Mouse (Mus musculus) CH12.LX (cell line): Measurements from ENCODE around the gene Emc9. TPM values are rescaled to one million over a fixed set of nuclear protein-coding genes. Genes with fewer than 3 reads are reported as not detected.

ENCODE experiments used
- DNase-seq: peaks from one replicate; pipeline ENCODE4 v3.0.0-alpha.2; 2013; ENCODE audit errors: extremely low read depth
- H3K27ac ChIP-seq: 2 replicates; pipeline ENCODE4 v1.5.1; 2012; ENCODE audit warnings: low read depth, mild to moderate bottlenecking, control low read depth, moderate library complexity; ENCODE audit not compliant: insufficient read depth
- H3K27me3 ChIP-seq: replicated peaks from 2 replicates; pipeline ENCODE3; 2012; ENCODE audit warnings: inconsistent platforms
- H3K36me3 ChIP-seq, 2 experiments: replicated peaks in 1 of 2; 2 replicates each; pipeline versions ENCODE3 to v1.6.1; 2012; ENCODE audit warnings: inconsistent platforms in 1 of 2, low read length in 1 of 2, mild to moderate bottlenecking in 1 of 2, mixed read lengths in 1 of 2, moderate library complexity in 1 of 2; ENCODE audit not compliant: control insufficient read depth in 1 of 2, insufficient read depth in 1 of 2
- H3K4me1 ChIP-seq, 2 experiments: 2 replicates each; pipeline ENCODE4 v1.6.1; 2012; ENCODE audit warnings: inconsistent platforms in 1 of 2, moderate library complexity in 1 of 2; ENCODE audit not compliant: insufficient read depth in 2 of 2, control insufficient read depth in 1 of 2
- H3K4me2 ChIP-seq: 2 replicates; pipeline ENCODE4 v1.6.1; 2012; ENCODE audit warnings: low read depth, mild to moderate bottlenecking, control low read depth; ENCODE audit not compliant: poor library complexity, insufficient read depth, severe bottlenecking
- H3K4me3 ChIP-seq, 3 experiments: fragments of 150-350 bp in 1 of 3; sonication (generic) in 1 of 3; replicated peaks in 1 of 3; 2 replicates each; pipeline versions ENCODE3 to v1.5.1; 2011 to 2012; ENCODE audit warnings: low read depth in 2 of 3, low read length in 2 of 3, mild to moderate bottlenecking in 2 of 3, moderate library complexity in 2 of 3, control low read depth in 1 of 3, improper control_type of control experiment in 1 of 3, inconsistent platforms in 1 of 3, mixed read lengths in 1 of 3; ENCODE audit not compliant: poor library complexity in 1 of 3
- H3K79me2 ChIP-seq: replicated peaks from 2 replicates; pipeline ENCODE4 v1.6.1; 2012; ENCODE audit warnings: mild to moderate bottlenecking, moderate library complexity; ENCODE audit not compliant: control insufficient read depth, poor library complexity, insufficient read depth, severe bottlenecking; ENCODE audit errors: extremely low read depth
- H3K9ac ChIP-seq: 2 replicates; pipeline ENCODE4 v1.6.1; 2012; ENCODE audit warnings: low read depth, mild to moderate bottlenecking, control low read depth, moderate library complexity; ENCODE audit not compliant: insufficient read depth
- H3K9me3 ChIP-seq: replicated peaks from 2 replicates; pipeline ENCODE3; 2012; ENCODE audit warnings: low read length, inconsistent platforms, mixed read lengths
- CTCF ChIP-seq, 2 experiments: IDR thresholded peaks in 1 of 2; conservative IDR thresholded peaks in 1 of 2; 2 replicates each; pipeline ENCODE4 v1.5.1; 2011 to 2012; ENCODE audit warnings: low read depth in 2 of 2, low read length in 2 of 2, improper control_type of control experiment in 1 of 2, inconsistent platforms in 1 of 2, mild to moderate bottlenecking in 1 of 2, moderate library complexity in 1 of 2
- E2F4 ChIP-seq: IDR thresholded peaks from 2 replicates; pipeline ENCODE4 v1.6.1; 2011; ENCODE audit warnings: low read depth, low read length, improper control_type of control experiment; ENCODE audit not compliant: insufficient replicate concordance
- EP300 ChIP-seq: IDR thresholded peaks from 2 replicates; pipeline ENCODE4 v1.6.1; 2011; ENCODE audit warnings: low read length, improper control_type of control experiment
- HCFC1 ChIP-seq: IDR thresholded peaks from 2 replicates; pipeline ENCODE4 v1.6.1; 2012; ENCODE audit warnings: low read depth, mild to moderate bottlenecking, inconsistent platforms, low read length, improper control_type of control experiment
- MAFK ChIP-seq: IDR thresholded peaks from 2 replicates; pipeline ENCODE4 v1.6.1; 2011; ENCODE audit warnings: low read length, improper control_type of control experiment; ENCODE audit not compliant: insufficient replicate concordance
- MYC ChIP-seq: IDR thresholded peaks from 2 replicates; pipeline ENCODE4 v1.6.1; 2011; ENCODE audit warnings: low read depth, mild to moderate bottlenecking, improper control_type of control experiment, low read length
- NRF1 ChIP-seq: IDR thresholded peaks from 2 replicates; pipeline ENCODE4 v1.6.1; 2014; ENCODE audit warnings: low read depth, mild to moderate bottlenecking, inconsistent platforms, low read length, improper control_type of control experiment, moderate library complexity
- POLR2AphosphoS2 ChIP-seq: IDR thresholded peaks from 2 replicates; pipeline ENCODE4 v1.6.1; 2011; ENCODE audit warnings: low read depth, low read length, improper control_type of control experiment
- RCOR1 ChIP-seq: conservative IDR thresholded peaks from 2 replicates; pipeline ENCODE4 v1.6.1; 2012; ENCODE audit warnings: low read depth, mild to moderate bottlenecking, inconsistent platforms, low read length, improper control_type of control experiment
- TBP ChIP-seq: conservative IDR thresholded peaks from 2 replicates; pipeline ENCODE4 v1.6.1; 2011; ENCODE audit warnings: low read depth, low read length, improper control_type of control experiment
- USF1 ChIP-seq: IDR thresholded peaks from 2 replicates; pipeline ENCODE4 v1.6.1; 2014; ENCODE audit warnings: low read depth, mild to moderate bottlenecking, inconsistent platforms, low read length, improper control_type of control experiment
- ZMIZ1 ChIP-seq: IDR thresholded peaks from 2 replicates; pipeline ENCODE4 v1.6.1; 2012; ENCODE audit warnings: low read depth, mild to moderate bottlenecking, inconsistent platforms, low read length, improper control_type of control experiment
- ZNF384 ChIP-seq: IDR thresholded peaks from 2 replicates; pipeline ENCODE4 v1.6.1; 2012; ENCODE audit warnings: low read depth, low read length, improper control_type of control experiment, inconsistent platforms
- dilution Hi-C: fragments of 300-500 bp; cut with MboI; formaldehyde crosslinking; loops from 2 replicates; pipeline ENCODE4 v1.14.3; 2020; ENCODE audit warnings: low sequenced_read_pairs; ENCODE audit not compliant: extremely low pct_unique_long_range_greater_than_20kb, extremely low pct_ligation_motif_present
- in situ Hi-C: fragments of 300-500 bp; cut with MboI; formaldehyde crosslinking; loops from 3 replicates; pipeline ENCODE4 v1.14.3; 2019; ENCODE audit warnings: low sequenced_read_pairs, low pct_ligation_motif_present, low pct_unique_long_range_greater_than_20kb, mixed read lengths
- polyA plus RNA-seq: library from polyadenylated mRNA; unstranded; fragments of >175 nt; gene quantifications from 2 replicates; pipeline ENCODE4 v1.2.1, GENCODE M21; 2012; ENCODE audit warnings: low read depth; ENCODE audit not compliant: insufficient read length
- total RNA-seq, 2 experiments: library from RNA; depleted of rRNA; stranded (reverse); fragments of 300-350 nt in 1 of 2; fragments of >200 nt in 1 of 2; gene quantifications; 2 replicates each; pipeline ENCODE4 v1.2.3; 2012 to 2014

The Emc9 gene
- total and polyA plus RNA-seq, 3 experiments: 1.7 to 9.6 (median 4.2) TPM

- H3K4me1 ChIP-seq: peaks cover 4 to 32% of the 10 kb centered on the region in 2 experiments; a peak in 3 of 4 replicates
- no peaks in the 10 kb centered on the region for H3K9me3 ChIP-seq
- H3K9ac ChIP-seq: no peak overlapping the region
- TF ChIP-seq RCOR1: no peak
- TF ChIP-seq ZNF384: no peak
- TF ChIP-seq EP300: no peak
- TF ChIP-seq E2F4: no peak
- no peak for TF ChIP-seq NRF1
- no peak for TF ChIP-seq CTCF (conservative IDR thresholded peaks at IDR 0.05 in 1 of 2, IDR thresholded peaks at IDR 0.05 in 1 of 2; ENCODE audit: low read depth in 2 of 2, low read length in 2 of 2)
- TF ChIP-seq USF1: no peak
- TF ChIP-seq POLR2AphosphoS2: no peak
- no peak for TF ChIP-seq ZMIZ1
- peaks cover 56 to 79% of the 10 kb centered on the region in 2 experiments for H3K36me3 ChIP-seq
- in situ Hi-C loops (no loop called here), dilution Hi-C loops (no loop called here)
- DNase-seq: no peak
- no peak overlapping the region for H3K4me3 ChIP-seq
- no peak overlapping the region for H3K4me2 ChIP-seq
- H3K27me3 ChIP-seq: no peaks in the 10 kb centered on the region
- no peaks in the 10 kb centered on the region for H3K79me2 ChIP-seq
- no peak overlapping the region for H3K27ac ChIP-seq
Measured at GRCm38 (mm10) chr14:55605743-55606459, 20.8 kb upstream of the Emc9 start.

- in situ Hi-C loops (no loop called here), dilution Hi-C loops (no loop called here)
- TF ChIP-seq ZMIZ1: no peak
- no peak for TF ChIP-seq HCFC1
- no peak for TF ChIP-seq POLR2AphosphoS2
- TF ChIP-seq MYC: no peak
- TF ChIP-seq TBP: no peak
- no peak for TF ChIP-seq MAFK
- TF ChIP-seq E2F4: no peak
- TF ChIP-seq NRF1: no peak
- Histone ChIP-seq H3K4me2 (peak overlapping the region; percentile 67), H3K4me1 (peaks cover 4 to 32% of the 10 kb centered on the region in 2 experiments; a peak in 3 of 4 replicates), H3K9ac (peak overlapping the region; percentile 30; the same call in 1 of the 2 replicates), H3K9me3 (no peaks in the 10 kb centered on the region), H3K27me3 (no peaks in the 10 kb centered on the region), H3K27ac (peak overlapping the region; percentile 13; the same call in 1 of the 2 replicates), H3K4me3 (peak overlapping the region; percentile 2 to 74 (median 58)), H3K79me2 (no peaks in the 10 kb centered on the region), H3K36me3 (peaks cover 62 to 80% of the 10 kb centered on the region in 2 experiments)
- DNase-seq: no peak
Measured at GRCm38 (mm10) chr14:55604823-55605222, 19.7 kb upstream of the Emc9 start.
